Mouse (Mus musculus) neural tube, embryonic 15.5 days (tissue): Measurements from ENCODE around the gene Cers1. TPM values are rescaled to one million over a fixed set of nuclear protein-coding genes. Genes with fewer than 3 reads are reported as not detected.

Source experiments
- ATAC-seq: fragments of 200-750 bp; cut with Nextera tagmentation; 2 replicates; pipeline ENCODE4 v1.8.0; 2017; ENCODE audit warnings: mild to moderate bottlenecking, moderate TSS enrichment, moderate library complexity; ENCODE audit not compliant: low FRiP score
- H3K27ac ChIP-seq: fragments of 300-500 bp; sonication (generic); replicated peaks from 2 replicates; pipeline ENCODE4 v1.5.1; 2015; ENCODE audit warnings: mild to moderate bottlenecking, inconsistent platforms
- H3K27me3 ChIP-seq: fragments of 300-500 bp; sonication (generic); replicated peaks from 2 replicates; pipeline ENCODE4 v1.6.1; 2015; ENCODE audit warnings: inconsistent platforms
- H3K36me3 ChIP-seq: fragments of 300-500 bp; sonication (generic); 2 replicates; pipeline ENCODE4 v1.6.1; 2015; ENCODE audit warnings: inconsistent platforms
- H3K4me1 ChIP-seq: fragments of 300-500 bp; sonication (generic); 2 replicates; pipeline ENCODE4 v1.6.1; 2015; ENCODE audit warnings: inconsistent platforms
- H3K4me2 ChIP-seq: fragments of 300-500 bp; sonication (generic); 2 replicates; pipeline ENCODE4 v1.6.1; 2015; ENCODE audit warnings: inconsistent platforms, mild to moderate bottlenecking, moderate library complexity
- H3K4me3 ChIP-seq: fragments of 300-500 bp; sonication (generic); replicated peaks from 2 replicates; pipeline ENCODE4 v1.5.1; 2015; ENCODE audit warnings: mild to moderate bottlenecking, inconsistent platforms
- H3K9ac ChIP-seq: fragments of 300-500 bp; sonication (generic); replicated peaks from 2 replicates; pipeline ENCODE4 v1.6.1; 2015; ENCODE audit warnings: mild to moderate bottlenecking, inconsistent platforms
- H3K9me3 ChIP-seq: fragments of 300-500 bp; sonication (generic); replicated peaks from 2 replicates; pipeline ENCODE4 v1.6.1; 2016; ENCODE audit warnings: inconsistent platforms
- WGBS: fragments of 180-500 bp; shearing (Covaris S2); methylation state at CpG from one replicate; pipeline ENCODE4 v1.1.7; 2015; ENCODE audit warnings: mixed read lengths; 5-methylcytosine and 5-hydroxymethylcytosine counted together
- polyA plus RNA-seq: library from polyadenylated mRNA; unstranded; fragments of >200 nt; fragmentation: Nextera tagmentation; extraction: Ambion mirVana; gene quantifications from 2 replicates; pipeline ENCODE4 v1.2.1, GENCODE M21; 2015

Cers1 gene
- polyA plus RNA-seq, result 35.5 and 42.4 TPM in 2 replicates

GRCm38 (mm10) chr8:70315624-70316510 lies at the start of gene Cers1:
Gene Cers1 (plus strand): TSS chr8:70315775.
- peaks cover 34% of the 10 kb centered on the region for H3K4me1 ChIP-seq
- H3K9ac ChIP-seq, result peak within 1 kb of the TSS; percentile 56
- WGBS, result 1% methylated on average over 66 of the region's 66 CpGs
- peak; percentile 73 for ATAC-seq
- H3K27ac ChIP-seq, result peak within 1 kb of the TSS; percentile 90
- H3K36me3 ChIP-seq, result peaks cover 49% of the 10 kb centered on the region
- peak within 1 kb of the TSS; percentile 48 for H3K4me3 ChIP-seq
- no peaks in the 10 kb centered on the region for H3K27me3 ChIP-seq
- no peaks in the 10 kb centered on the region for H3K9me3 ChIP-seq
- H3K4me2 ChIP-seq, result peak within 1 kb of the TSS; percentile 63

GRCm38 (mm10) chr8:70267674-70268073 lies 47.9 kb upstream of the Cers1 start:
- Histone ChIP-seq H3K4me3 (no peak overlapping the region), H3K4me2 (no peak overlapping the region), H3K36me3 (peaks cover 38% of the 10 kb centered on the region), H3K9me3 (no peaks in the 10 kb centered on the region), H3K27me3 (no peaks in the 10 kb centered on the region), H3K9ac (no peak overlapping the region), H3K27ac (no peak overlapping the region), H3K4me1 (no peaks in the 10 kb centered on the region)
- 89% methylated on average over 3 of the region's 3 CpGs for WGBS
- no peak for ATAC-seq

DNA sequence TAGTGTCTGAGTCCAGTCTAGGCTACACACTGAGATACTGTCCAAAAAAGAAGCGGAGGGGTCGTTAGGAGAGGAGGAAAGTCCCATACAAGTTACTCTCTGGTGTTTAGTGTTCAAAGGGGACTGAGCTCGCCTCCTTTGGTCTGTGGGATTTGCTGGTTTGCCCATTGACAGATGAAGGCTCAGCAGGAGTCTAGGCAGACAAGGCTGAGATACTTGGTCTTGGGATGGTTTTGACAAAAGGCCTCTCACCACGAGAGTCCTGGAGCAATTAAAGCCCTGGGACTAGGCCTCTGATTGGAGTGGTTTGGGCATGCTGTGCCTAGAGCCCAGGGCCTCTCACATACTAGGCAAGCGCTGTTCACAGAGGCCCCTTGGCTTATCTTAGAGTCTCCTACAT lies 47.3 kb upstream of the Cers1 start:
- ATAC-seq, result 0 out of 2 replicates have a peak, but pooled peaks have one; percentile 4
- H3K4me3 ChIP-seq, result no peak overlapping the region

GRCm38 (mm10) chr8:70268799-70269565 lies 46.6 kb upstream of the Cers1 start:
- no peaks in the 10 kb centered on the region for H3K4me1 ChIP-seq
- no peak overlapping the region for H3K4me2 ChIP-seq
- H3K27me3 ChIP-seq, result no peaks in the 10 kb centered on the region
- peak; percentile 16; the same call in 1 of the 2 replicates for ATAC-seq
- H3K9ac ChIP-seq, result no peak overlapping the region
- WGBS, result 62% methylated on average over 11 of the region's 11 CpGs
- H3K36me3 ChIP-seq, result peaks cover 25% of the 10 kb centered on the region
- no peak overlapping the region for H3K27ac ChIP-seq
- no peaks in the 10 kb centered on the region for H3K9me3 ChIP-seq
- H3K4me3 ChIP-seq, result no peak overlapping the region

More for the DNA sequence above, 47.3 kb upstream of the Cers1 start:
- H3K27ac ChIP-seq, result no peak overlapping the region
- peaks cover 31% of the 10 kb centered on the region for H3K36me3 ChIP-seq
- 40% methylated on average over 5 of the region's 5 CpGs for WGBS
- H3K9me3 ChIP-seq, result no peaks in the 10 kb centered on the region
- H3K4me2 ChIP-seq, result no peak overlapping the region
- no peak overlapping the region for H3K9ac ChIP-seq
- no peaks in the 10 kb centered on the region for H3K4me1 ChIP-seq
- H3K27me3 ChIP-seq, result no peaks in the 10 kb centered on the region

DNA sequence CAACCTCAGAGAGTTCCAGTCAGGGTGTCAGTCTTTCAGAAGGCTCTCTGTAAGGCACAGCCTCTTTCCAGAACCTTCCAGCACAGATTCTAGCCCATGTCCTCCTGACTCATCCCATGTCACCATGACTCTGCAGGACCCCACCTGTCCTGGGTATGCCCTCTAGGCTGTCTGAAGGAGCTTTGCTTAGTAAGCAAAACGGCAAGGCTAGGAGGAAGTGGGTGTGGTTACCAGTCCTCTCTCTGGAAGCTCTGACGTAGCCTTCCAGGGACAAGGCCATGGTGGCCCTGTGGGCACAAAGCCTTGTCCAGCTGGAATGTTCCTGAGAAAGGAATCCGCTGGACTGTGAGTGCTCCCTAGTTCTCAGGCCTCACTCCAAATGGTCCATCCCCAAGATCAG lies 42.6 kb upstream of the Cers1 start:
- Histone ChIP-seq H3K4me2 (no peak overlapping the region), H3K4me3 (no peak overlapping the region), H3K27me3 (no peaks in the 10 kb centered on the region), H3K9me3 (no peaks in the 10 kb centered on the region), H3K4me1 (no peaks in the 10 kb centered on the region), H3K9ac (no peak overlapping the region), H3K27ac (no peak overlapping the region), H3K36me3 (no peaks in the 10 kb centered on the region)
- 71% methylated on average over 3 of the region's 3 CpGs for WGBS
- ATAC-seq, result no peak

- no peak for ATAC-seq
- Histone ChIP-seq H3K36me3 (no peaks in the 10 kb centered on the region), H3K27me3 (no peaks in the 10 kb centered on the region), H3K9me3 (no peaks in the 10 kb centered on the region), H3K4me2 (no peak overlapping the region), H3K4me3 (no peak overlapping the region), H3K27ac (no peak overlapping the region), H3K4me1 (0 out of 2 replicates have a peak, but pooled peaks cover 3% of the 10 kb centered on the region), H3K9ac (no peak overlapping the region)
These were observed 41.2 kb upstream of the Cers1 start for GRCm38 (mm10) chr8:70274350-70274749.

DNA sequence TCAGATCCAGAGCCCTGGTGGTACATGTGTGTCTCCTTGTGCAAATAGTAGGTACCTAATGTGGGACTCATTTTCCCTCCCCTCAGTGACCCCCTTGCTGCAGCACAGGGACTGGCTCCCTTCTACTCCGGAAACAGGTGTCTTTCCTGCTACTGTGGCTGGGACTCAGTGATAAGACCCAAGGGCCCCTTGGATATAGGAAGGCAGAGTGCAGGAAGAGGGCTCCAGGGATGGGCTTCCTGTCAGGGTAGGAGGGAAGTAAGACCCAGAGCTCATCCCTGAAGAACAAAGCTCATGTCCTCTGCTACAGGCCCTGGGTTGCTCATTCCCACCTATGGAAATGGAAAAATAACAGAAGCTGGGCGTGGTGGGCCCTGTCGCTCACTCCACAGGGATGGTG lies 39.1 kb upstream of the Cers1 start:
- Histone ChIP-seq H3K4me1 (0 out of 2 replicates have a peak, but pooled peaks cover 3% of the 10 kb centered on the region), H3K9ac (no peak overlapping the region), H3K4me3 (no peak overlapping the region), H3K9me3 (no peaks in the 10 kb centered on the region), H3K4me2 (no peak overlapping the region), H3K36me3 (no peaks in the 10 kb centered on the region), H3K27ac (no peak overlapping the region), H3K27me3 (no peaks in the 10 kb centered on the region)
- WGBS, result 90% methylated on average over 3 of the region's 3 CpGs
- no peak for ATAC-seq

DNA sequence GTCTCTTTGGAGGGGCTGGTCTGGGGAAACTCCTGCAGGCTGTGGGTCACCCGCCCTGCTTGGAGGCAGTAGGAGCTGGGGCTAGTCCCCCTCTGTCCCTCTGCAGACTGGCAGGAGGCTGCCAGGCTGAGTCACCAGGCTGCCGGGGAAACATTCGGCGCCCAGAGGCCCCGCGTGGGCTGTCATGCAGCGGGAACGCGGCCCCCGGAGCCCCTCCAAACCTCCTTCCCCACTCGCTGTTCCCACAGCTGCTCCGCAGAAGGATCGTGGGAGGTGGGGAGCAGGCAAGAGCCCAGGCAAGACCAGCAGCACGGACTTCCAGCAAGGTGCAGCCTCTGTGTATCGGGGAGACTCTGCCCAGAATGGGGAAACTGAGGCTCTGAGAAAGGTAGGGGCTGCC lies 37.4 kb upstream of the Cers1 start:
- peaks cover 16% of the 10 kb centered on the region for H3K4me1 ChIP-seq
- H3K9me3 ChIP-seq, result no peaks in the 10 kb centered on the region
- no peak overlapping the region for H3K4me3 ChIP-seq
- no peak overlapping the region for H3K4me2 ChIP-seq
- no peak overlapping the region for H3K27ac ChIP-seq
- H3K9ac ChIP-seq, result no peak overlapping the region
- no peak for ATAC-seq
- H3K27me3 ChIP-seq, result no peaks in the 10 kb centered on the region
- H3K36me3 ChIP-seq, result no peaks in the 10 kb centered on the region
- 68% methylated on average over 15 of the region's 15 CpGs for WGBS

DNA sequence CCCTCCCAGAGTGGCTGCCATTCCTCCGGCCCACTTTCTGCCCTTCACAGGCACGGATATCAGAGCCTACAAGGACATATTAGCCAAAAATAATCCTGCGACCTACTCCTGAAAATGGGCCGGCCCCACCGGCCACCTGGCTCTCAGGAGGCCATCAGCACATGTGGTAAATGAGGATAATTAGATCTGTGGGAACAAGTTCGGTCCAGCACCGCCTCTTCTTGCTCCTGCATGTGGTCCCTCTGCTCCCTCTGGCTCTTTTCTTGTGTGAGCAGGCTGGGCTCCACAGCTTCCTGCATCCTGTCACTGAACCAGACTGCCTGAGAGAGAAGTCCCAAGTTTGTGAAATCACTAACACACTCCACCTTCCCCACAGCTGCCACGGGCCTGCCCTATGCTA lies 36.3 kb upstream of the Cers1 start:
- H3K4me2 ChIP-seq, result no peak overlapping the region
- peaks cover 25% of the 10 kb centered on the region for H3K4me1 ChIP-seq
- H3K9me3 ChIP-seq, result no peaks in the 10 kb centered on the region
- no peak for ATAC-seq
- WGBS, result 65% methylated on average over 8 of the region's 8 CpGs
- H3K27me3 ChIP-seq, result no peaks in the 10 kb centered on the region
- no peak overlapping the region for H3K27ac ChIP-seq
- no peak overlapping the region for H3K9ac ChIP-seq
- H3K36me3 ChIP-seq, result no peaks in the 10 kb centered on the region
- H3K4me3 ChIP-seq, result no peak overlapping the region

DNA sequence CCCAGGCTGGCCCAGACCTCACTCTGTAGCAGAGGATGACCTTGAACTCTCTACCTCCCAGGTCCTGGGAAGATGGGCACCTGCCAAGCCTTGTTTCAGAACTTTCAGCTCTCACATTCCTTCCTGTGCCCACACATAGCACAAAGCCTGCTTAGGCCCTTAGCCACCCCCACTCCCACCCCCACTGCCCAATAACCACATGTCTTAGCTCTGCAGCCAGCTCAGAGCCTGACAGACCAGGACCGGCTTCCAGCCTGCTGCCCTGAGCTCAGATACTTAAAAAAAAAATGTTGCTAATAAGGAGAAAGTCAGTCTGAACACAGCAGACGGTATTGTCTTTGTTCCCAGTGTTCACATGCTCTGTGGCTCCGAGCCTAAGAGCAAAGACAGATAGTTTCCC lies 34.6 kb upstream of the Cers1 start:
- H3K9me3 ChIP-seq, result no peaks in the 10 kb centered on the region
- H3K4me3 ChIP-seq, result no peak overlapping the region
- peaks cover 29% of the 10 kb centered on the region for H3K4me1 ChIP-seq
- no peaks in the 10 kb centered on the region for H3K27me3 ChIP-seq
- H3K27ac ChIP-seq, result peak overlapping the region; percentile 37; the same call in 1 of the 2 replicates
- WGBS, result 43% methylated on average over 3 of the region's 3 CpGs
- no peak for ATAC-seq
- H3K9ac ChIP-seq, result no peak overlapping the region
- no peak overlapping the region for H3K4me2 ChIP-seq
- peaks cover 6% of the 10 kb centered on the region; the same call in 1 of the 2 replicates for H3K36me3 ChIP-seq

GRCm38 (mm10) chr8:70282603-70283135 lies 32.9 kb upstream of the Cers1 start, which contains the start of gene Homer3:
Gene Homer3 (plus strand): TSS chr8:70282827.
- H3K4me1 ChIP-seq, result peaks cover 29% of the 10 kb centered on the region
- no peaks in the 10 kb centered on the region for H3K27me3 ChIP-seq
- under 1% methylated on average over 33 of the region's 36 CpGs for WGBS
- no peaks in the 10 kb centered on the region for H3K9me3 ChIP-seq
- peak within 1 kb of the TSS; percentile 84 for H3K9ac ChIP-seq
- H3K4me2 ChIP-seq, result peak within 1 kb of the TSS; percentile 91
- peak; percentile 72 for ATAC-seq
- H3K27ac ChIP-seq, result peak within 1 kb of the TSS; percentile 67
- peaks cover 20% of the 10 kb centered on the region for H3K36me3 ChIP-seq
- peak within 1 kb of the TSS; percentile 83 for H3K4me3 ChIP-seq
